Mouse (Mus musculus) small intestine, adult 2 months (tissue): ENCODE data around the gene Bicral. TPM values are rescaled to one million over a fixed set of nuclear protein-coding genes. Genes with fewer than 3 reads are reported as not detected.

Experiments used
- H3K27ac ChIP-seq: fragments of 200-500 bp; 2 replicates; pipeline ENCODE4 v1.5.1; 2012; ENCODE audit warnings: low read depth, low read length, control low read depth, inconsistent platforms; ENCODE audit not compliant: insufficient read depth
- H3K27me3 ChIP-seq: fragments of 200-500 bp; 2 replicates; pipeline ENCODE4 v1.6.1; 2012; ENCODE audit warnings: mild to moderate bottlenecking, moderate library complexity, low read length, inconsistent platforms; ENCODE audit not compliant: control insufficient read depth, insufficient read depth
- H3K36me3 ChIP-seq: fragments of 200-500 bp; 2 replicates; pipeline ENCODE4 v1.6.1; 2012; ENCODE audit warnings: mild to moderate bottlenecking, low read length, control low read depth, inconsistent platforms; ENCODE audit not compliant: control insufficient read depth, insufficient read depth
- H3K4me1 ChIP-seq: fragments of 200-500 bp; 2 replicates; pipeline ENCODE4 v1.6.1; 2012; ENCODE audit warnings: low read length, inconsistent platforms, mixed read lengths; ENCODE audit not compliant: control insufficient read depth, insufficient read depth, insufficient read length
- H3K4me3 ChIP-seq: fragments of 200-500 bp; 2 replicates; pipeline ENCODE4 v1.5.1; 2012; ENCODE audit warnings: low read depth, mild to moderate bottlenecking, control low read depth, inconsistent platforms, low read length, moderate library complexity
- CTCF ChIP-seq: fragments of 200-500 bp; IDR thresholded peaks from 2 replicates; pipeline ENCODE4 v1.5.1; 2012; ENCODE audit warnings: low read depth, mild to moderate bottlenecking, control low read depth, inconsistent platforms, low read length, moderate library complexity, mixed read lengths; ENCODE audit not compliant: insufficient replicate concordance, insufficient read length; ENCODE audit errors: extremely low read depth
- POLR2A ChIP-seq: fragments of 200-500 bp; IDR thresholded peaks from 2 replicates; pipeline ENCODE4 v1.6.1; 2012; ENCODE audit warnings: low read depth, mild to moderate bottlenecking, control low read depth, inconsistent platforms, low read length, moderate library complexity
- WGBS: fragments of 180-500 bp; shearing (Covaris S2); methylation state at CpG from one replicate; pipeline ENCODE4 v1.1.7; 2018; 5-methylcytosine and 5-hydroxymethylcytosine counted together
- polyA plus RNA-seq: library from polyadenylated mRNA; depleted of rRNA; stranded (reverse); fragments of >200 nt; gene quantifications from 2 replicates; pipeline ENCODE4 v1.2.3, GENCODE M21; 2012

Bicral gene
- polyA plus RNA-seq, 1 experiment, result 7.1 TPM

- no peak overlapping the region for H3K27ac ChIP-seq
- peaks cover 4% of the 10 kb centered on the region; the same call in 1 of the 2 replicates for H3K36me3 ChIP-seq
- no peak for TF ChIP-seq POLR2A
- no peak for TF ChIP-seq CTCF
- no peak overlapping the region for H3K4me3 ChIP-seq
- WGBS, result 73% methylated on average over 2 of the region's 2 CpGs
- H3K27me3 ChIP-seq, result no peaks in the 10 kb centered on the region
- peaks cover 2% of the 10 kb centered on the region; the same call in 1 of the 2 replicates for H3K4me1 ChIP-seq
Measured at GRCm38 (mm10) chr17:46843022-46843421, 15.3 kb downstream of the Bicral start.

- Histone ChIP-seq H3K27me3 (no peaks in the 10 kb centered on the region), H3K4me3 (no peak overlapping the region), H3K4me1 (peaks cover 6% of the 10 kb centered on the region; the same call in 1 of the 2 replicates), H3K27ac (no peak overlapping the region), H3K36me3 (peaks cover 4% of the 10 kb centered on the region; the same call in 1 of the 2 replicates)
- no peak for TF ChIP-seq POLR2A
- no peak for TF ChIP-seq CTCF
- WGBS, result 93% methylated on average over 10 of the region's 10 CpGs
Measured at GRCm38 (mm10) chr17:46840304-46841010, 17.8 kb downstream of the Bicral start.

GRCm38 (mm10) chr17:46838396-46838920, 19.8 kb downstream of the Bicral start:
- WGBS, result 51% methylated on average over 7 of the region's 7 CpGs
- H3K4me3 ChIP-seq, result no peak overlapping the region
- TF ChIP-seq CTCF (no peak), POLR2A (no peak)
- H3K27ac ChIP-seq, result no peak overlapping the region
- H3K36me3 ChIP-seq, result peaks cover 4% of the 10 kb centered on the region; the same call in 1 of the 2 replicates
- H3K27me3 ChIP-seq, result no peaks in the 10 kb centered on the region
- H3K4me1 ChIP-seq, result peaks cover 6% of the 10 kb centered on the region; the same call in 1 of the 2 replicates

- 69% methylated on average over 2 of the region's 2 CpGs for WGBS
- peaks cover 6% of the 10 kb centered on the region; the same call in 1 of the 2 replicates for H3K4me1 ChIP-seq
- TF ChIP-seq CTCF (no peak), POLR2A (no peak)
Measured at GRCm38 (mm10) chr17:46837897-46838296, 20.4 kb downstream of the Bicral start.

GRCm38 (mm10) chr17:46835093-46835715, 23.1 kb downstream of the Bicral start:
- Histone ChIP-seq H3K27ac (no peak overlapping the region), H3K36me3 (0 out of 2 replicates have a peak, but pooled peaks cover under 1% of the 10 kb centered on the region), H3K27me3 (no peaks in the 10 kb centered on the region), H3K4me1 (peaks cover 6% of the 10 kb centered on the region; the same call in 1 of the 2 replicates), H3K4me3 (no peak overlapping the region)
- TF ChIP-seq POLR2A (no peak), CTCF (no peak)
- WGBS, result 79% methylated on average over 6 of the region's 6 CpGs

More at GRCm38 (mm10) chr17:46837897-46838296, 20.4 kb downstream of the Bicral start:
- Histone ChIP-seq H3K27ac (no peak overlapping the region), H3K27me3 (no peaks in the 10 kb centered on the region), H3K4me3 (no peak overlapping the region), H3K36me3 (peaks cover 4% of the 10 kb centered on the region; the same call in 1 of the 2 replicates)

GRCm38 (mm10) chr17:46832981-46833305, 25.3 kb downstream of the Bicral start:
- Histone ChIP-seq H3K4me1 (peaks cover 3% of the 10 kb centered on the region; the same call in 1 of the 2 replicates), H3K4me3 (no peak overlapping the region), H3K27me3 (no peaks in the 10 kb centered on the region), H3K36me3 (peaks cover 11% of the 10 kb centered on the region), H3K27ac (peak overlapping the region; percentile 41)
- no peak for TF ChIP-seq POLR2A
- no peak for TF ChIP-seq CTCF
- 80% methylated on average over 4 of the region's 4 CpGs for WGBS

- WGBS, result 65% methylated on average over 11 of the region's 11 CpGs
- peak overlapping the region; percentile 41 for H3K27ac ChIP-seq
- no peaks in the 10 kb centered on the region for H3K27me3 ChIP-seq
- H3K4me3 ChIP-seq, result no peak overlapping the region
- no peak for TF ChIP-seq POLR2A
- TF ChIP-seq CTCF, result no peak
- H3K36me3 ChIP-seq, result peaks cover 12% of the 10 kb centered on the region
- H3K4me1 ChIP-seq, result no peaks in the 10 kb centered on the region
Measured at GRCm38 (mm10) chr17:46832101-46832980, 25.9 kb downstream of the Bicral start.
